Mouse (Mus musculus) thymus, postnatal 36 days (tissue): ENCODE results near the gene Gcnt1.

ENCODE experiments used
- DNase-seq, 2 experiments: peaks; one replicate each; pipeline ENCODE4 v3.0.0; 2022; ENCODE audit warnings: mixed read lengths in 2 of 2

Gene Gcnt1

GRCm38 (mm10) chr19:17366364-17367090, 6.1 kb downstream of the Gcnt1 start:
- no peak for DNase-seq

- DNase-seq = no peak
Observed at GRCm38 (mm10) chr19:17364741-17365140, 7.9 kb downstream of the Gcnt1 start.

GRCm38 (mm10) chr19:17361181-17361580, 11.5 kb downstream of the Gcnt1 start:
- DNase-seq = no peak

- no peak for DNase-seq
Observed at GRCm38 (mm10) chr19:17359315-17359890, 13.2 kb downstream of the Gcnt1 start.

- DNase-seq = no peak
Observed at GRCm38 (mm10) chr19:17357391-17357790, 15.3 kb downstream of the Gcnt1 start.

- no peak for DNase-seq
Observed at GRCm38 (mm10) chr19:17356932-17357331, 15.7 kb downstream of the Gcnt1 start.

GRCm38 (mm10) chr19:17355950-17356867, 16.4 kb downstream of the Gcnt1 start:
- DNase-seq = peak; percentile 77 to 79

GRCm38 (mm10) chr19:17355361-17355760, 17.3 kb downstream of the Gcnt1 start:
- peak in 1 of 2 experiments; percentile 8 for DNase-seq

GRCm38 (mm10) chr19:17354797-17355196, 17.8 kb downstream of the Gcnt1 start:
- no peak for DNase-seq

- no peak for DNase-seq
Observed at GRCm38 (mm10) chr19:17354362-17354761, 18.3 kb downstream of the Gcnt1 start.

- DNase-seq = no peak
Observed at GRCm38 (mm10) chr19:17353727-17354126, 18.9 kb downstream of the Gcnt1 start.

- no peak for DNase-seq
Observed at GRCm38 (mm10) chr19:17347852-17348251, 24.8 kb downstream of the Gcnt1 start.

GRCm38 (mm10) chr19:17346716-17347474, 25.7 kb downstream of the Gcnt1 start:
- no peak for DNase-seq

GRCm38 (mm10) chr19:17344881-17345280, 27.8 kb downstream of the Gcnt1 start:
- no peak for DNase-seq

- no peak for DNase-seq
Observed at GRCm38 (mm10) chr19:17339563-17339962, 33.1 kb downstream of the Gcnt1 start.

GRCm38 (mm10) chr19:17337057-17337679, 35.5 kb downstream of the Gcnt1 start:
- DNase-seq = no peak

GRCm38 (mm10) chr19:17336646-17337045, 36.0 kb downstream of the Gcnt1 start:
- no peak for DNase-seq

GRCm38 (mm10) chr19:17334644-17335333, 37.9 kb downstream of the Gcnt1 start:
- no peak for DNase-seq

GRCm38 (mm10) chr19:17333043-17333442, 39.6 kb downstream of the Gcnt1 start:
- no peak for DNase-seq

GRCm38 (mm10) chr19:17328916-17329315, 43.7 kb downstream of the Gcnt1 start:
- DNase-seq = no peak

- DNase-seq = no peak
Observed at GRCm38 (mm10) chr19:17327881-17328404, 44.7 kb downstream of the Gcnt1 start.
